Mouse (Mus musculus) heart, postnatal 0 days (tissue): ENCODE data around the gene Cers5. TPM values are rescaled to one million over a fixed set of nuclear protein-coding genes. Genes with fewer than 3 reads are reported as not detected.

ENCODE experiments used
- ATAC-seq: fragments of 200-750 bp; cut with Nextera tagmentation; 2 replicates; pipeline ENCODE4 v1.8.0; 2017; ENCODE audit warnings: low read depth, moderate number of reproducible peaks, moderate library complexity; ENCODE audit not compliant: insufficient read depth
- DNase-seq: peaks from one replicate; pipeline ENCODE4 v3.0.0-alpha.2; 2016; ENCODE audit warnings: low spot score
- H3K27ac ChIP-seq: fragments of 300-500 bp; sonication (generic); 2 replicates; pipeline ENCODE4 v1.5.1; 2014; ENCODE audit warnings: low read depth, mild to moderate bottlenecking
- H3K27me3 ChIP-seq: fragments of 300-500 bp; sonication (generic); 2 replicates; pipeline ENCODE4 v1.6.1; 2014; ENCODE audit warnings: low read length, mixed read lengths; ENCODE audit not compliant: control insufficient read depth, insufficient read depth
- H3K36me3 ChIP-seq: fragments of 300-500 bp; sonication (generic); replicated peaks from 2 replicates; pipeline ENCODE4 v1.6.1; 2014; ENCODE audit warnings: low read length, mixed read lengths; ENCODE audit not compliant: control insufficient read depth, insufficient read depth
- H3K4me1 ChIP-seq: fragments of 300-500 bp; sonication (generic); 2 replicates; pipeline ENCODE4 v1.6.1; 2014; ENCODE audit warnings: antibody characterized with exemption; ENCODE audit not compliant: control insufficient read depth, insufficient read depth
- H3K4me2 ChIP-seq: fragments of 300-500 bp; sonication (generic); 2 replicates; pipeline ENCODE4 v1.6.1; 2014; ENCODE audit warnings: low read depth, mild to moderate bottlenecking, low read length, moderate library complexity
- H3K4me3 ChIP-seq: fragments of 300-500 bp; sonication (generic); 2 replicates; pipeline ENCODE4 v1.5.1; 2014; ENCODE audit warnings: low read depth, low read length
- H3K9ac ChIP-seq: fragments of 300-500 bp; sonication (generic); replicated peaks from 2 replicates; pipeline ENCODE4 v1.6.1; 2014; ENCODE audit warnings: low read depth, low read length, mixed read lengths
- H3K9me3 ChIP-seq: fragments of 300-500 bp; sonication (generic); replicated peaks from 2 replicates; pipeline ENCODE4 v1.6.1; 2016; ENCODE audit warnings: low read length; ENCODE audit not compliant: control insufficient read depth
- CTCF ChIP-seq: IDR thresholded peaks from 2 replicates; pipeline ENCODE4 v1.5.1; 2016; ENCODE audit warnings: antibody characterized with exemption, control low read depth, low read depth
- EP300 ChIP-seq: IDR thresholded peaks from 2 replicates; pipeline ENCODE4 v1.6.1; 2016; ENCODE audit warnings: antibody characterized with exemption, low read depth
- WGBS: fragments of 180-500 bp; shearing (Covaris S2); extraction: QIAGEN DNeasy Blood & Tissue Kit; methylation state at CpG from one replicate; pipeline ENCODE4 v1.1.7; 2014; 5-methylcytosine and 5-hydroxymethylcytosine counted together
- polyA plus RNA-seq: library from polyadenylated mRNA; unstranded; fragments of >200 nt; fragmentation: Nextera tagmentation; extraction: Ambion mirVana; gene quantifications from 2 replicates; pipeline ENCODE4 v1.2.1, GENCODE M21; 2015
- total RNA-seq: library from RNA; depleted of rRNA; stranded (reverse); fragments of >200 nt; gene quantifications from 2 replicates; pipeline ENCODE4 v1.2.3, GENCODE M21; 2014; ENCODE audit warnings: low replicate concordance

Gene Cers5
- total and polyA plus RNA-seq, 2 experiments from 2014 or later = 37.4 to 58.7 TPM

GRCm38 (mm10) chr15:99700219-99701106 lies 72.2 kb downstream of the Cers5 start:
- Histone ChIP-seq H3K27ac (no peak overlapping the region), H3K27me3 (peaks cover 8% of the 10 kb centered on the region; the same call in 1 of the 2 replicates)

GRCm38 (mm10) chr15:99699715-99700114 lies 73.0 kb downstream of the Cers5 start:
- Histone ChIP-seq H3K9ac (no peak overlapping the region; the same call in 1 of the 2 replicates), H3K4me3 (no peak overlapping the region), H3K9me3 (no peaks in the 10 kb centered on the region), H3K36me3 (no peaks in the 10 kb centered on the region), H3K4me2 (no peak overlapping the region), H3K4me1 (peaks cover 27% of the 10 kb centered on the region), H3K27me3 (peaks cover 8% of the 10 kb centered on the region; the same call in 1 of the 2 replicates), H3K27ac (no peak overlapping the region)
- WGBS = 76% methylated on average over 10 of the region's 10 CpGs
- TF ChIP-seq CTCF (no peak), EP300 (no peak)
- no peak for DNase-seq
- ATAC-seq = no peak

More at GRCm38 (mm10) chr15:99700219-99701106, 72.2 kb downstream of the Cers5 start:
- TF ChIP-seq EP300 (no peak), CTCF (no peak)
- 88% methylated on average over 18 of the region's 18 CpGs for WGBS
- Histone ChIP-seq H3K4me1 (peaks cover 31% of the 10 kb centered on the region), H3K9me3 (no peaks in the 10 kb centered on the region), H3K4me3 (no peak overlapping the region), H3K9ac (no peak overlapping the region), H3K36me3 (no peaks in the 10 kb centered on the region), H3K4me2 (no peak overlapping the region)
- no peak for ATAC-seq
- no peak for DNase-seq

- H3K36me3 ChIP-seq = no peaks in the 10 kb centered on the region
- H3K4me1 ChIP-seq = peaks cover 16% of the 10 kb centered on the region
- no peak overlapping the region for H3K27ac ChIP-seq
- no peak for TF ChIP-seq EP300
- no peak for TF ChIP-seq CTCF
- no peaks in the 10 kb centered on the region for H3K9me3 ChIP-seq
- H3K27me3 ChIP-seq = peaks cover 8% of the 10 kb centered on the region; the same call in 1 of the 2 replicates
- ATAC-seq = no peak
- H3K9ac ChIP-seq = no peak overlapping the region
- no peak overlapping the region for H3K4me3 ChIP-seq
- 35% methylated on average over 20 of the region's 20 CpGs for WGBS
- no peak for DNase-seq
- no peak overlapping the region for H3K4me2 ChIP-seq
Measured at GRCm38 (mm10) chr15:99698533-99699085, 74.1 kb downstream of the Cers5 start.

GRCm38 (mm10) chr15:99697309-99697708 lies 75.4 kb downstream of the Cers5 start:
- H3K9me3 ChIP-seq = no peaks in the 10 kb centered on the region
- ATAC-seq = no peak
- no peak overlapping the region for H3K9ac ChIP-seq
- WGBS = 14% methylated on average over 2 of the region's 2 CpGs
- H3K36me3 ChIP-seq = no peaks in the 10 kb centered on the region
- no peak overlapping the region for H3K4me3 ChIP-seq
- peaks cover 8% of the 10 kb centered on the region; the same call in 1 of the 2 replicates for H3K27me3 ChIP-seq
- DNase-seq = no peak
- H3K27ac ChIP-seq = no peak overlapping the region
- H3K4me2 ChIP-seq = no peak overlapping the region
- H3K4me1 ChIP-seq = peaks cover 6% of the 10 kb centered on the region; the same call in 1 of the 2 replicates
- TF ChIP-seq CTCF = no peak
- TF ChIP-seq EP300 = no peak

- H3K27ac ChIP-seq = no peak overlapping the region
- H3K27me3 ChIP-seq = peaks cover 14% of the 10 kb centered on the region; the same call in 1 of the 2 replicates
- ATAC-seq = no peak
- WGBS = 57% methylated on average over 9 of the region's 9 CpGs
- DNase-seq = no peak
- H3K36me3 ChIP-seq = no peaks in the 10 kb centered on the region
- no peak for TF ChIP-seq CTCF
- TF ChIP-seq EP300 = no peak
- H3K4me2 ChIP-seq = no peak overlapping the region
- H3K4me3 ChIP-seq = no peak overlapping the region
- no peak overlapping the region for H3K9ac ChIP-seq
- H3K4me1 ChIP-seq = no peaks in the 10 kb centered on the region
- no peaks in the 10 kb centered on the region for H3K9me3 ChIP-seq
Measured at GRCm38 (mm10) chr15:99691976-99692375, 80.7 kb downstream of the Cers5 start.
